Mouse (Mus musculus): Measurements from ENCODE around the gene Zfp799. TPM values are rescaled to one million over a fixed set of nuclear protein-coding genes. Genes with fewer than 3 reads are reported as not detected.
A peak's percentile ranks its signal among the peaks of the same experiment; 100 is the strongest.
"Not testable (repeated sequence)": the region's sequence is repeated elsewhere in the genome, so short reads cannot be mapped to it uniquely, and the experiment has no call there.

Gene Zfp799
- total RNA-seq (2022), result 10 to 100 TPM in 1 of 4 experiments, 1 to 10 TPM in 3; 5.6 to 11.0 (median 7.9) TPM

DNA sequence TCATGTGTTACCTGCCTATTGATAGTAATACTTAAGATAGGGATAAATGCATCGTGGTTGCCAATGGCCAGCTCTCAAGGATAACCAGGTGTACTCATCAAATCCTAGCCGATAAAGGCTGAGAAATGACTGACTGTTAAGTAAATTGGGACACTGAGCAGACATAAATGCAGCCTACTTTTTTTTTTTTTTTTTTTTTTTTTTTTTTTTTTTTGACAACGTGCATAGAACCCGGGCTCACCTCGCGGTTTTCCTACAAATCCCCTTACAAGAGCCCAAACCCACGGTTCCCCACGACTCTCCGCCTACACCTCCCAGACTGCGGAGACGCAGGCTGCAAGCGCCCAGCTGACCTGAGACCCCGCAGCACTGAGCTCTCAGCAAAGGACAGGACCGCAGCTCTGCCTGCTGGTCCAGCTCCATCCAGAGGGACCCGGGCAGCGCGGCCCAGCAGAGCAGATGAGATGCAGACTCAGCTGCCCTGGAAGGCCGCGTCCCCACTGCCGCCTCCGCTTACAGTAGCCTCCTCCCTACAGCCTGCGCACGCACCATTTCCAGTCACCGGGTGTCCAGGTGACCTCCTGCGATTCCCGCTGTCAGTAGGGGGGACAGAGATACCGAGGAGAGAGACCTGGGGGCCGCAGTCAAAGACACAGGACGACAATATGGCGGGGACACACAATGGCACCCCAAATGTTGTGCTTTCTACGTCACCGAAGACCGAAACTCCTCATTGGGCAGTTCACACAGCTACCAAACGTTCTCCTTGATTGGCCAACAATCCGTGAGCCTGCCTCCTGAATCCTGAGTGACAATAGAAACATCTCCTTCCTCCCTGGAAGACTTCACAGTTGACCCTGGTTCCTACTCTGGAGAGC is at the start of gene Zfp799:
Gene Zfp799, minus strand, starts transcription at position 722 of the 878 bp plus-strand sequence.
- peak; percentile 34 to 42 for DNase-seq (ENCODE audit: low spot score in 2 of 2)

DNA sequence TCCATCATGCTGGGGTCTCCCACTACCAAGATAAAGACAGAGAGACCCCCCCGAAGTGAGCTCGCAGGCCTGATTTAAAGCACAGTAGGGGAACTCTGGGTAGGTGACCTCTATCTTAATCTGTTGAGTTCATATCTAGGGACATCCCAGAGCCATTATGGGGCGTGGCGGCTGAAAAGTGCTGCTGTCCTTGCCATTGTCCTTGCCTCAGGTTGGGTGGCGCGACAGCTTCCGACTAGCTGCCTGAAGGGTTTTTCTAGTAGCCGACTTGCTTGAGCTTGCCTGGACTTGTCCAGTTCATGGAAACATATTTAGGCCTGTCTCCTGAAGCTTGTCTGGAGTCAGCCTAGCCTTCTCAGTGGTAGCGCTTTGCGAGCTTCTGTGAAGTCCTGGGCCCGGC is 48.7 kb upstream of the Zfp799 start:
- DNase-seq (ENCODE audit: low spot score in 2 of 2), result no peak

DNA sequence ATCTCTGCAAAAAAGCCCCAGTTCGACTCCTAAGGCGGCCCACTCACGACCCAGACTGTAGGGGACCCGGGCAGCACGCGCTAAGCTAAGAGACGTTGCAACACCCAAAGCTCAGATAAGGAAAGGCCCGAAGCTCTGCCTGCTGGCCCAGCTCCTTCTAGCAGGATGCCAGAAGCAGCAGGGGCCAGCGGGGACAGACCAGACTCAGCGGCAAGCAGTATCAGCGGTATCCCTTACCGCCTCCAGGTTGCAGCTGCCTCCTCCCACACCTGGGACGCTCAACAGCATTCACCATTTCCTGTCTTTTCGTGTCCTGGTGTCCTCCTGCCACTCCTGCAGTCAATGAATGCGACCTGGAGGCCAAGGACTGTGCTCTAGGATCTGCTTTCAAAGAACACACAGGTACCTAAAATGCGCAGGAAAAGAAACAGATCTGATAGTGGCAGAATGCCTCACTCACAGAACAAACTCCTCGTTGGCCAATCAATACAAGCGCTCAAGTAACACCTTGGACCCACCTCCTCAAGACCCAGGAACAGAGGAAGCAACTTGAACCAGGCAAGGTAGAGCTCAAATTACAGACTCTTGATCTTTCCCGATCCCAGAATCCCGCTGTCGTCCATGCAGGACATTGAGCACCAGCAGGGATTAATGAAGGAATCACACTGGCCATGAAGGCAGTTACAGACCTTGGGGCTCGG is 47.6 kb upstream of the Zfp799 start:
- no peak for DNase-seq (ENCODE audit: low spot score in 2 of 2)

DNA sequence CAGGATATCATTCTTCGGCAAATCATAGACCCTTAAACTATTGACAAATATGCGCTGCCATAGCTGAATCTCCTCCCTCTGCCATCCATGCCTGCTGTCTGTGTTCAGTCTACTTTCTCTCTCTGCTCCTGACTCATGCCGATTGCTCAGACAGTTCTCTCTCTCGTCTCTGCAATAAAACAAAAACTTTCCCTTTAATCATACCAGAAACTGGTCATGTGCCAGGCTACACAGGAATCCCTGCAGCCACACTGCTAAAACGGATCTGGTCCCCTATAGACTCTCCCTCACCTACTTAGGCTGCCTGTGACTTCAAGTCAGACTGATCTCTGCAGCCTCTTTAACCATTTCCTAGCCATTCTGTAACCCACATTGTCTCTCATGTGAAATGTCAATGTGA is 42.6 kb upstream of the Zfp799 start:
- no peak for DNase-seq (ENCODE audit: low spot score in 2 of 2)

DNA sequence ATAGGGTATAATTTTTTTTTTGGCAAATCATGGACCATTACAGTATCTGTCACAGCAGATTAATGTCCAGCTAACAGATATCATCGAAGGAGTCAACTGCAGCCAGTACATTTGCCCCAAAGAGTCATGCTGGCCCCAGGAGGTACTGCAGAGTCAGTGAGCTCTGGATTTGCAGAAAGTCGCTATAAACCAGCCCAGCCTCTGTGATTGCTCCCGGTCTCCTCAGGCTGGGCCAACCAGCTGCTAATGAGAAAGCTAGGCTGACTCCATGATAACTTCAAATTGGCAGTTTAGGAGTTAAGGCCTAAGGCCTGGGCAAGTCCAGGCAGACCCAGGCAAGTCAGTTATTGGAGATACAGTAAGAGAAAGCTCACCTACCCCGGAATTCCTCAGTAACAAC is 42.0 kb upstream of the Zfp799 start:
- DNase-seq (ENCODE audit: low spot score in 2 of 2), result no peak

DNA sequence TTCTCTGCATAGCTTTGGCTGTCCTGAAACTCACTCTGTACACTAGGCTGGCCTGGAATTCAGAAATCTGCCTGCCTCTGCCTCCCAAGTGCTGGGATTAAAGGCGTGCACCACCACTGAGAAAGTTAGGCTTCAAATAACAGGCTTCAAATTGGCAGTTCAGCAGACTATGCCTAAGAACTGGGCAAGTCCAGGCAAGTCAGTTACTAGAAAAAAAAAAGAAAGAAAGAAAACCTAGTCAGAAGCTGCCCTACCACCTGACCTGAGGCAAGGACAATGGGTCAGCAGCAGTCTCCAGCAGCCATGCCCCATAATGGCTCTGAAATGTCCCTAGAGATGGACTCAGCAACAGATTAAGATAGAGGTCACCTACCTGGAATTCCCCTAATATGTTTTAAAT is 41.4 kb upstream of the Zfp799 start:
- no peak for DNase-seq (ENCODE audit: low spot score in 2 of 2)

DNA sequence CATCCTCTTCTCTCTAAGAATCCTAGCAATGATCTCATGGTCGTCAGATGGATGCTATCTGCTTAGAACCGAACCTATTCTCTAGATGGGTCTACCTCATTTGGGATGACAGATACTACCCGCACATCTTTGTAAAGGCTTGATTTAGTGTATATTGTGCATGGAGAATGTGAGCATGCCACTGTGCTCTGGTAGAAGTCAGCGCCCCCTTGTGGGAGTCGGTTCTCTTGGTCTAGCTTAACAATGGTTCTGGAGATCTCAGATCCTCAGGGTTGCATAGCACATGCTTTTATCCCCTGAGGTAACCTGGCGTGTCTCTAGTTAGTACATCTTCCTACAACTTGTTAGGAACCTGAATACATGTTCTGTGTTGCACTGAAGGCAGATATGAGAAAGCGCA is 37.2 kb upstream of the Zfp799 start:
- not testable (repeated sequence) for DNase-seq (ENCODE audit: low spot score in 2 of 2)

DNA sequence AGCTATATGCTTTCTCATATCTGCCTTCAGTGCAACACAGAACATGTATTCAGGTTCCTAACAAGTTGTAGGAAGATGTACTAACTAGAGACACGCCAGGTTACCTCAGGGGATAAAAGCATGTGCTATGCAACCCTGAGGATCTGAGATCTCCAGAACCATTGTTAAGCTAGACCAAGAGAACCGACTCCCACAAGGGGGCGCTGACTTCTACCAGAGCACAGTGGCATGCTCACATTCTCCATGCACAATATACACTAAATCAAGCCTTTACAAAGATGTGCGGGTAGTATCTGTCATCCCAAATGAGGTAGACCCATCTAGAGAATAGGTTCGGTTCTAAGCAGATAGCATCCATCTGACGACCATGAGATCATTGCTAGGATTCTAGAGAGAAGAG is 26.7 kb upstream of the Zfp799 start:
- DNase-seq (ENCODE audit: low spot score in 2 of 2), result not testable (repeated sequence)

DNA sequence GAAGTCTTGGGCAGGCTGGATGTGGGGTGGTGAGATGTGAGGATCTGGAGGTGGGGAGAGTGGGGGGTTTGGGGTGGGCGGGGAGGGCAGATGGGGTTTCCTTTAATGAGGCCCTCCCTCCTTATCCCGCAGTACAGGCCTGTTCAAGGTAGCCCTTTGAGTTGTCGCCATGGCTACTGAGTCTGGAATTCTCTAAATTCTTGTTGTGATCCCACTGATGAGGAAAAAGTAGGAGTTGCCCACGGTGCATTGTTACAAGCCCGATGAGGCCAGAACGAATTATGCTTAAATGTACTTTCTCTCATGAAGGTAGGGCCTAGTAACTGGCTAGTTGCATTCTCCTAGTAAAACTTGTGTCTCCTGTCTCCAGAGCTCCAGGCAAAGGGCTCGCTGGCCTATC is 21.5 kb upstream of the Zfp799 start:
- no peak for DNase-seq (ENCODE audit: low spot score in 2 of 2)

DNA sequence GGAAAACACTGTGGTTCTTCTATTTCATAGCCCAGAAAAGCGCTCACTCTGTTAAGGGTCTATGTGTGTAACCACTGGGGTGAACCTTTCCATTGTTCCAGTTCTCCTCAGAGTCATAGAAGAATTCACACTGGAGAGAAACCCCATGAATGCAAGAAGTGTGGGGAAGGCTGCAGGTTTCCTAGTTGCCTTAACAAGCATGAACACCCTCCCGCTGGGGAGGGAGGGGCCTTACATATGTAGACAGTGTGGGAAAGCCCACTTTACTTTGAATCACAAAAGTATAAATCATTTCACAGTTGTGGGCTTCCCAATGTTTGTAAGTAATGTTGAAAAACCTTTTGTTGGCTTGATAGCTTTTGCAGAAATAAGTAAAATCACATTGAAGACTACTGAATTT is 11.3 kb upstream of the Zfp799 start:
- no peak for DNase-seq (ENCODE audit: low spot score in 2 of 2)

DNA sequence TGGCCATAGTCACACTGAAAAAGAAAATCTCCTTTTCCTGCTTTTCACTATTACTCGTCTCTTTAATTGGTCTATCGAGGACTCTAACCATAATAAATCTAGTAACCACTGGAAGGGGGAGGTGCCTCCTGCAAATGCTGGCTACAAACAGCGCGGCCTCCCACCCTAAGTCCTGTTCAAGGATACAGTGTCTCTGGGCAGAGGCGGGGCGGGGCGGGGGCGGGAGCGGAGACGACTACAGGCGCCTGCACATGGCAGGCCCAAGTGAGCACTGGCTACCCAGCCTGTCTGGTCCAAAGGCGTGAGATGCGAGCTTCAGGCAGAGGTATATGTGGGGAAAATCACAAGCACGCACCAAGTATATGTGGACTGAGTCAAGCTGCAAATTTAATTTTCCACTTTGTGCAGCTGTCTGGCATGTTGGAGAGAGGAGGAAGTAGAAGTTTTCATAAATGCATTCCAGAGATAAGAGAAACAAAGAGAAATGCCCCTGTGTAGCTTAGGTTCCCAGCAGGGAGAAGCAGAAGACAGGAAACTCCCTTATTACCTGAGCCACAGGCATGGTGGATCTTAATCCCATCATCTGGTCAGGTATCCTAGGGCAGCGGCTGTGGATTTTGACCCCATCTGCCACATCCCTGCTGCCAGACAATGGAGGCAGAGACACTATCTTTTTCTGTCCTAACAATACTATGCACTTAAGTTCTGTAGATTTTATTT is 9.2 kb upstream of the Zfp799 start:
- DNase-seq (ENCODE audit: low spot score in 2 of 2), result no peak

DNA sequence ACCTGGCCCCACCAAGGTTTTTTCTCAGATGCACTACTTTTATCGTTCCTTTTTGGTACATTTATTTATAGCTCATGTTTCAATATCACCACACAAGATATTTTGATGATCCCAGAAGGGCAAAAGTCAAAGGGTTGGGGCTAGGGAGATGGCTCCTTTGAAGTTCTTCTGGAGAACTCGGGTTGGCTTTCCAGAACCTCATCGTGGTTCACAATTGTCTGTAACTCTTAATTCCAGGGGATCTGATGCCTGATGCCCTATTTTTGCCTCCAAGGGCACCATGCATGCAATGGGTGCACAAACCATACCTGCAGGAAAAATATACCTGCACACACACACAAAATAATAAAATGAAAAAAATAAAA is 339 bp upstream of the Zfp799 start:
- no peak for DNase-seq (ENCODE audit: low spot score in 2 of 2)

DNA sequence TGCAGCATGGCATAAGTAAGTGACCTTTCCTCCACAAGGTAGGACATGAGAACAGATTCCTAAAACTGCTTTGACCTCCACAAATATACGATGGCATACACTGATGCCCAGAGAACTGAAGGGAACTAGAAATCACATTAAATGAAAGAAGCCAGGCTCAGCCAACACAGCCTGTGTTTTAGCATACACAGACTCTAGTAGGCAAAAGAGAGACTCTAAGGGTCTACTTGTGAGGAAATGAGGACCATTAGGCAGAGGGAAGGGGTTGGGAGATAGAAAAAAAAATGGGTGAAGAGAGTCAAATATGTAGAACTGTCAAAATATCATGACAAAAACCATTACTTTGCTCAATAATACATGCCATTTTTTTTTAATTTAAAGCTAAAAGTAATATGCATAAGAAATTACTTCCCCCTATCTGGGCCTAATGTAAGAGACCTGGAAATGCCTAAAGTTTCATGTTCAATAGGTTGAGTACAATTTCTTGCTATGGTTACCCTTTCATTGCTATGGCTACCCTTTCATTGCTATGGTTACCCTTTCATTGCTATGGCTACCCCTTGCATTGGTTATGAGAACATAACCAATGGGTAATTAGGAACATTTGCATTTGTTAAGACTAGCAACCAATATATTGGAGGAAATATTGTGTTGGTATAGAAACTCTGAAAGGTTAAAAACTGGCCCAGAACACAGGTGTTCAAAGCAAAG is 13.8 kb downstream of the Zfp799 start:
- no peak for DNase-seq (ENCODE audit: low spot score in 2 of 2)

DNA sequence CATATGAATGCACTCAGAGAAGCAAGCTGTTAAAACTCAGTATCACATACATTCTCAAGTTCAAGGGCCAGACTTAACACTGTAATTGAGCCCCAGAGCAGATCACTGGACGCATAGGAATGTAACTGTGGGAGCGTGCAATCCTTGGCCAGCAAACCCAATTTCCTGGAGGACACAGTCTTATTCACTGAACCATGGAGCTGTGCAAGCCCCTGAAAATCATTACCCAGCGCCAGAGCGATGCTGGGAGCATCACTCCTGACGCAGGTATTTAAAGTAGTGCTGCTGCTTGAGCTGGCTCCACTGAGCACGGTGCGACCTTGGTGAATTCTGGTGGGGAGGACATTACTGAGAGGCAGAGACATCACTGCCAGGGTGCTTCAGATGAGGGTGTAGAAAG is 15.9 kb downstream of the Zfp799 start:
- DNase-seq (ENCODE audit: low spot score in 2 of 2), result no peak

DNA sequence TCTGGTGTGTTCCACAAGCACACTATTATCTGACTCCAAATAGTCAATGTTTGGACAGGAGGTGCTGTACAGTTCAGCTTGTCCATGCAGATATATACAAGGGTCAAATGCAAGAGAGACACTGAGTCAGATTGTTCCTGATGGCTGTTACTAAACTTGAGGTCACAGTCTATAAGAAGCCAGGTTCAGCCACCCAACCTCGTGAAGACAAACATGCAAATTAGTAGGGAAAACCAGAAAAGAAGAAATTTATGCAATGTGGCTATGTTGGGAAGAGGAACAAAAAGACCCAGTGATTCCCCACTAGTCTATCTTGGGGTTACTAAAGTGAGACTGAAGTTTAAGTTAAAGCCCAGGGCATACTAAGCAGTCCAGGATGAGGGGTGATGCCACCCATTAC is 19.4 kb downstream of the Zfp799 start:
- DNase-seq (ENCODE audit: low spot score in 2 of 2), result no peak

DNA sequence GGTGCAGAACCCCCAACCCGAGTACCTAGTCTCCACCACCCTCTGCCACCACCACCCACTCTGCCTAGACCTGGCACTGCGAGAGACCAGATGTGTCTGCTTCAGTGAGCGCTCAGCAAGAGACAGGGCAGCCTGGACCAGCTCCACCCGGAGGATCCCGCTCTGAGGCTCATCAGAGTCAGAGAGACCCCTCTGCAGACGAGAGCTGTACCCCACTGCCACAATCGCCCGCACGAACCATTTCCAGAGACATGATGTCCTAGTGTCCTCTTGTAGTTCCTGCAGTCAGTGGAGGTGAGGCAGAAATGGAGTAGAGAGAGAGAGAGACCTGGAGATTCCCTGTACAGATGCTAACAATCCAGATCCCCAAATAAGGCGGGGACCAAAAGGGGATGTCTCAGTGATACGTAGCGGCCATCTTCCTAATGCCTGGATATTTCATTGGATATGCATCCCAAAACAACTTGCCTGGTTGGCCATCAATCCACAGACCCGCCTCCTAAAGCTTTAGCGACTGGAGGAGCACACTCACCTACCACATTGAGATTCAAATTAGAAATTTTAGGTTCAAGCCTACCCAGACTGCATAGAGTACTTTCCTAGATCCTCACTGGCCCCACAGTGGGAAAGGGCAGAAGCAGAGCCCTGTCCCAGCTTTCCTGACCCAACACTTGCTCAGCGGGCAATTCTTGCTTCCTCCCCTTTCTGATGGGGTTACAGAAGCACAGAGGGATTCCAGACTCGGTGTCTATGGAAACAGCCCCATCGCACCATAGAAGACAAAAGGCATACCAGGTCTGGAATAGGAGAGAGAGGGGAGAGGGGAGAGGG is 20.3 kb downstream of the Zfp799 start, which contains the start of gene Zfp811:
Gene Zfp811, minus strand, starts transcription at position 388 of the 831 bp plus-strand sequence.
- no peak for DNase-seq (ENCODE audit: low spot score in 2 of 2)

DNA sequence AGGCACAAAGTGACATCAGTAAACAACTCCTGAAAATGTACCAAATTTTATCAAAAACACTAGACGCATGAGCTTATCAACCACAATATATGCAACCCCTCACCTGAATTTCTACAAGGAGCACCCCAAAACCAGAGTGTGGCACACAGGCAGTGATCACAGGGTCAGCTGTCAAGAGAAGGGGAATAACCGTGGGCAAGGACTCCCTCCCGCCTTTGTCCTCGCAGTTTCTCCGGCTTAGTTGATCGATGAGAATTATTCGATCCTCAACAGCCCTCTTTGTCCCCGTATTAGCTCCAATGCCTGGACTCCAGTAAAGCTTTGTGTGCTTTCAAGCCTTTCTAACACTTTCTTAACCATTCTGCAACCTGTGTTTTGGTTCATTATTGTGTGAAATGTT is 21.1 kb downstream of the Zfp799 start:
- DNase-seq (ENCODE audit: low spot score in 2 of 2), result no peak

DNA sequence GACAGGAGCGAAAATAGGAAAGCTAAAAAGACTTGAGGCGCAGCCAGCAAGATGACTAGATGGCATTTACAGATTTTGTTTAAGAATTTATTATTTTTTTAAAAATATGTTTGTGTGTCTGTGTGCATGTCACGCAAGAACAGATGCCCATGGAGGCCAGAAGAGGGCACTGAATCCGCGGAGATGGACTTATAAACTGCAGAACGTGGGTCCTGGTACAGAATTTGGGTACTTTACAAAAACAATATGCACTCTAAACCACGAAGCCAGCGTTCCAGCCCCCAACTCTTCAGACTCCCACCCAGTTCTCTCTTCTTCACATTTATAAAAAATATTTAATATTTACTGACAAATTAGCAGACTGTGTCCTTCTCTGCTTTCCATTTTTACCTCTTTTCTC is 40.8 kb downstream of the Zfp799 start:
- no peak for DNase-seq (ENCODE audit: low spot score in 2 of 2)

DNA sequence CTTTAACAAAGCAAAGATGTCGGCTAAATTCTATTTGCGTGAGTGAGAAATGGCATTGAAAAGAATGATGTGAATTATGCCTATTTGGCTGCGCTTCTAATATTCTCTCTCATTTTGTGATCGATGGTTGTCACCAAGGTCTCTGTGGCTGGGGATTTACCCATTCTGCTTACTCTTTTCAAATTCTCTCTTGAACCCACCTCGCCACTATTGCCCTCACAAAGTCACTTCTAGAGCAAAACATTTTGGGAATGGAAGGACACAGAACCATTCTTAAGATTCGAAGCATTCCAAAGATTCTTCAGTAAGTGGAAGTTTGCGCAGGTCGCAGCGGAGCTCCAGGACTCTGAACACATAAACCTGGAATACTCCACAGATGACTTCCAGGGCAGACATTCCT is 41.5 kb downstream of the Zfp799 start:
- DNase-seq (ENCODE audit: low spot score in 2 of 2), result no peak

DNA sequence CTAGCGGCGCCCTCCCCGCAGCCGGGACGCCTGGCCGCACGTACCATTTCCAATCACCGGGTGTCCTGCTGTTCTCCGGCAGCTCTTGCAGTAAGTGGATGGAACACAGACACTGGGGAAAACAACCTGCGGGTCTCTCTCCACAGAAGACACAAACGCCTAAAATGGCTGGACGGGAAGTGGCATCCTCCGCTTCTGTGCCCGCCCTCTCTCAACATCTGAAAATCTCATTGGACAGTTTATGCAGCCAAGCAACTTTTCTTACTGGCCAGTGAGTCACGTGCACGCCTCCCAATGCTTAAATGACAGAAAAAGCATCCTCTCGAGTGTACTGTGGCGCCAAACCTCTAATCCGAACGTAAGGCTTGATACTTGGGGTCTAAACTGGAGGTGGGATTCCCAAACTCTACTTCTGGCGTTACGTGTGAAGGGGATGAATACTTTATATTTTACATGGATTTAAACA is 41.9 kb downstream of the Zfp799 start, which contains the start of gene Zfp871:
Gene Zfp871, minus strand, starts transcription at position 194 of the 466 bp plus-strand sequence.
- DNase-seq (ENCODE audit: low spot score in 2 of 2), result peak; percentile 74 to 78

All from gastrocnemius, adult 8-10 months (tissue).